Mouse (Mus musculus) hindbrain, embryonic 12.5 days (tissue): Measurements from ENCODE around the gene Eea1. TPM values are rescaled to one million over a fixed set of nuclear protein-coding genes. Genes with fewer than 3 reads are reported as not detected.
"Not testable (repeated sequence)": the region's sequence is repeated elsewhere in the genome, so short reads cannot be mapped to it uniquely, and the experiment has no call there.

ENCODE experiments used
- ATAC-seq: fragments of 200-750 bp; cut with Nextera tagmentation; 2 replicates; pipeline ENCODE4 v1.8.0; 2017; ENCODE audit warnings: moderate TSS enrichment; ENCODE audit not compliant: low FRiP score
- H3K27ac ChIP-seq: fragments of 300-500 bp; sonication (generic); 2 replicates; pipeline ENCODE4 v1.5.1; 2016; ENCODE audit warnings: mild to moderate bottlenecking
- H3K27me3 ChIP-seq: fragments of 300-500 bp; sonication (generic); 2 replicates; pipeline ENCODE4 v1.6.1; 2016; ENCODE audit warnings: mild to moderate bottlenecking
- H3K36me3 ChIP-seq: fragments of 300-500 bp; sonication (generic); 2 replicates; pipeline ENCODE4 v1.6.1; 2016; ENCODE audit warnings: mild to moderate bottlenecking
- H3K4me1 ChIP-seq: fragments of 300-500 bp; sonication (generic); 2 replicates; pipeline ENCODE4 v1.6.1; 2016
- H3K4me2 ChIP-seq: fragments of 300-500 bp; sonication (generic); replicated peaks from 2 replicates; pipeline ENCODE4 v1.6.1; 2016; ENCODE audit warnings: mild to moderate bottlenecking
- H3K4me3 ChIP-seq: fragments of 300-500 bp; sonication (generic); 2 replicates; pipeline ENCODE4 v1.5.1; 2016; ENCODE audit warnings: mild to moderate bottlenecking
- H3K9ac ChIP-seq: fragments of 300-500 bp; sonication (generic); 2 replicates; pipeline ENCODE4 v1.6.1; 2016; ENCODE audit warnings: mild to moderate bottlenecking, moderate library complexity
- H3K9me3 ChIP-seq: fragments of 300-500 bp; sonication (generic); replicated peaks from 2 replicates; pipeline ENCODE4 v1.6.1; 2016; ENCODE audit warnings: mild to moderate bottlenecking
- WGBS: fragments of 180-500 bp; shearing (Covaris S2); methylation state at CpG from one replicate; pipeline ENCODE4 v1.1.7; 2016; 5-methylcytosine and 5-hydroxymethylcytosine counted together
- polyA plus RNA-seq: library from polyadenylated mRNA; unstranded; fragments of >200 nt; fragmentation: Nextera tagmentation; extraction: Ambion mirVana; gene quantifications from 2 replicates; pipeline ENCODE4 v1.2.1, GENCODE M21; 2016

Eea1 gene
- polyA plus RNA-seq, 1 experiment from 2014 or later: 18.7 TPM

GRCm38 (mm10) chr10:96033356-96033984, 93.0 kb downstream of the Eea1 start:
- no peaks in the 10 kb centered on the region for H3K9me3 ChIP-seq
- peak; percentile 73; the same call in 1 of the 2 replicates for ATAC-seq
- no peaks in the 10 kb centered on the region for H3K4me1 ChIP-seq

DNA sequence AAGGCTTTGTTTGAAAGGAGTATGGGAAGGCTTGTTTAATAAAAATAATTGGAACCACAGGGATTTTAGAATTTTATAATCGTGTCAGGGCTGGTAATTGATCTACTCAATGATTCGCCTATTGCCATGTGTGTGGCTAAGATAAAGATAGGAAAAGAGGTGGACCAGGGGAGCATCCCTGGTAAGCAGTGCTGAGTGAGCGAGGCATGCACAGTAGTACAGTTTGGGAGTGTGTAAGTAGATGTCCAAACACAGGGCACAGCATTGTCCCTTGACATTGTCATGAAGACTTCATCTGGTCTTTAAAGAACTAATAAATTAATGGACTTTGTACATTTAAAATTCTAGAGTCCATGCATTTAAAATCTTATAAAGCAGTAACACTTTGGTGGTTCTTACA, 93.7 kb downstream of the Eea1 start:
- WGBS: 79% methylated on average over 3 of the region's 3 CpGs
- Histone ChIP-seq H3K4me3 (no peak overlapping the region), H3K36me3 (peaks cover 6% of the 10 kb centered on the region; the same call in 1 of the 2 replicates), H3K27ac (no peak overlapping the region), H3K27me3 (no peaks in the 10 kb centered on the region), H3K9me3 (no peaks in the 10 kb centered on the region), H3K4me1 (no peaks in the 10 kb centered on the region), H3K4me2 (no peak overlapping the region), H3K9ac (no peak overlapping the region)
- no peak for ATAC-seq

More at GRCm38 (mm10) chr10:96033356-96033984, 93.0 kb downstream of the Eea1 start:
- Histone ChIP-seq H3K36me3 (0 out of 2 replicates have a peak, but pooled peaks cover 3% of the 10 kb centered on the region), H3K4me3 (no peak overlapping the region), H3K9ac (no peak overlapping the region), H3K27ac (no peak overlapping the region), H3K27me3 (no peaks in the 10 kb centered on the region), H3K4me2 (no peak overlapping the region)
- WGBS: 49% methylated on average over 10 of the region's 10 CpGs

GRCm38 (mm10) chr10:96035951-96036350, 95.5 kb downstream of the Eea1 start:
- Histone ChIP-seq H3K9me3 (no peaks in the 10 kb centered on the region), H3K4me1 (no peaks in the 10 kb centered on the region), H3K27ac (no peak overlapping the region), H3K4me2 (no peak overlapping the region), H3K27me3 (no peaks in the 10 kb centered on the region), H3K36me3 (peaks cover 17% of the 10 kb centered on the region), H3K4me3 (no peak overlapping the region), H3K9ac (no peak overlapping the region)
- ATAC-seq: no peak

DNA sequence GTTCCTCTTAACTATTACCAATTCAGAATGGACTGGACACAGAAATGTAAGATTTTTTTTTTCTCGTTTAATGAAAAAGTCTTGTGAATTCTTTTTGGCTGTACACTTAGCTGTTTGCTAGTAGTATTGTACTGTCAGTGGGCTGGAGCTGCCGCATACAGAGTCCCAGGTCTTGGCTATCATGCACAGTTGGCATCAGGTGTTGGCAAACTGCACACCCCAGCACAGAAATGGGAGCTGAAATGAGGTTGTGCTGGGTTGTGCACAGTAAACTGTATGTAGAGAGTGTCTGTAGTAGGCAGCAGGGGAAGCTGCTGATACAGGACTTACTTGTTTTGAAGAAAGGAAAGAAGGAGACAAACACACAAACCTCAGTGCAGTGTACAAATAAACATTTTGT, 103.8 kb downstream of the Eea1 start:
- H3K4me3 ChIP-seq: no peak overlapping the region
- ATAC-seq: no peak
- WGBS: 98% methylated on average over 2 of the region's 2 CpGs

DNA sequence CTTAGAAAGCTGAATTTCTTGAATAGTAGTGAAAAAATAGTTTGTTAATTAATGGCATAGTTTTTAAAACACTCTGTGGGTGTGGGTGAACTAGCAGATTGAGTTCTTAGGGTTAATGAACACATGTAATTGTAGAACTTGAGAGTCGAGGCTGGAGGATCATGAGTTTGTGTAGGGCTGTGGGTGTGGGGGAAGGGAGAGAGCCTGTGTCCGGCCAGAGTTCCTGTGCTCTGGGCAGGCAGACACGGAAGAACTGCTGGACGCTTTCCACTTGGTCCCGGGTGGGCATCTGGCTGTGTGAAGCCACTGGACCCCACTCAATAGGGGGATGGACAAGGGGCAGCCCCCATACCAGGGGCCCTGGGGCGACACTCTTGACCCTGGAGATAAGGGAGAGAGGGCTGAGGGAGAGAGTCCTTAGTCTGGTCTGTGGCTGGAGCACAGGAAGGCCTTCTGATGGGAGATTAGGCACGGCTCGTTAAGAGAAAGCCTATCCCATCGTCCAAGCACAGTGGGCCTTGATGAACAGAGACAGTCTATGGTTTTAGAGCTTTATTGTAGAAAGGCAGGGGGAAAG, 107.6 kb downstream of the Eea1 start:
- Histone ChIP-seq H3K4me2 (no peak overlapping the region), H3K27ac (no peak overlapping the region), H3K36me3 (0 out of 2 replicates have a peak, but pooled peaks cover under 1% of the 10 kb centered on the region), H3K27me3 (no peaks in the 10 kb centered on the region), H3K4me3 (no peak overlapping the region), H3K4me1 (no peaks in the 10 kb centered on the region), H3K9ac (no peak overlapping the region), H3K9me3 (no peaks in the 10 kb centered on the region)
- 50% methylated on average over 9 of the region's 9 CpGs for WGBS
- ATAC-seq: no peak

More for the DNA sequence above, 103.8 kb downstream of the Eea1 start:
- Histone ChIP-seq H3K27me3 (no peaks in the 10 kb centered on the region), H3K36me3 (peaks cover 14% of the 10 kb centered on the region), H3K9ac (no peak overlapping the region), H3K9me3 (no peaks in the 10 kb centered on the region), H3K4me2 (no peak overlapping the region), H3K4me1 (no peaks in the 10 kb centered on the region), H3K27ac (no peak overlapping the region)

GRCm38 (mm10) chr10:96048550-96048949, 108.1 kb downstream of the Eea1 start:
- Histone ChIP-seq H3K36me3 (no peaks in the 10 kb centered on the region), H3K4me2 (no peak overlapping the region), H3K4me1 (no peaks in the 10 kb centered on the region), H3K27ac (no peak overlapping the region), H3K9ac (no peak overlapping the region), H3K9me3 (no peaks in the 10 kb centered on the region), H3K4me3 (no peak overlapping the region), H3K27me3 (no peaks in the 10 kb centered on the region)
- WGBS: 85% methylated on average over 3 of the region's 3 CpGs
- ATAC-seq: no peak

DNA sequence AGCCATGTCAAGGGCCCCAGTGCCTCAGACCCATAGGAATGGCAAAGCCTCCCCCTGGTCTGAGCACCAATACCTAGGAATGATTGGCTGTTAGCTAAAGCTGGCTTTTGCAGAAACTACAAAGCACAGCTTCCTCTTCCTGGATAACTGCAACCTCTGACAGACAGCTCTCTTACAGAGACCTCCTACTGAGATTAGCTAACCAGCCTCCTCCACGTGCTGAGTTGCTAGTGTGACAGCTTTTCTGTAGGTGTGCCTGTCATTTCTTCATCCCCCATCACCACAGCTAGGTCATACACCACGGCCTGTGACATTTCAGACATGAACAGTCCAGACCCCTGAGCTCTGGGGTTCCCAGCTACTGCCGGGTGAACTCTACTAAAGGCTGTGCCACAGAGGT, 126.9 kb downstream of the Eea1 start:
- Histone ChIP-seq H3K4me1 (no peaks in the 10 kb centered on the region; the same call in 1 of the 2 replicates), H3K27me3 (no peaks in the 10 kb centered on the region), H3K9ac (no peak overlapping the region), H3K4me2 (no peak overlapping the region), H3K9me3 (no peaks in the 10 kb centered on the region), H3K27ac (no peak overlapping the region), H3K4me3 (no peak overlapping the region), H3K36me3 (no peaks in the 10 kb centered on the region)
- 38% methylated on average over 3 of the region's 3 CpGs for WGBS
- no peak for ATAC-seq

GRCm38 (mm10) chr10:96074386-96074785, 133.9 kb downstream of the Eea1 start:
- 88% methylated on average over 7 of the region's 7 CpGs for WGBS
- no peak overlapping the region for H3K9ac ChIP-seq
- H3K9me3 ChIP-seq: no peaks in the 10 kb centered on the region
- H3K4me3 ChIP-seq: no peak overlapping the region
- H3K4me2 ChIP-seq: no peak overlapping the region
- no peaks in the 10 kb centered on the region for H3K27me3 ChIP-seq
- ATAC-seq: no peak
- no peaks in the 10 kb centered on the region for H3K36me3 ChIP-seq
- H3K27ac ChIP-seq: no peak overlapping the region
- peaks cover 3% of the 10 kb centered on the region; the same call in 1 of the 2 replicates for H3K4me1 ChIP-seq

DNA sequence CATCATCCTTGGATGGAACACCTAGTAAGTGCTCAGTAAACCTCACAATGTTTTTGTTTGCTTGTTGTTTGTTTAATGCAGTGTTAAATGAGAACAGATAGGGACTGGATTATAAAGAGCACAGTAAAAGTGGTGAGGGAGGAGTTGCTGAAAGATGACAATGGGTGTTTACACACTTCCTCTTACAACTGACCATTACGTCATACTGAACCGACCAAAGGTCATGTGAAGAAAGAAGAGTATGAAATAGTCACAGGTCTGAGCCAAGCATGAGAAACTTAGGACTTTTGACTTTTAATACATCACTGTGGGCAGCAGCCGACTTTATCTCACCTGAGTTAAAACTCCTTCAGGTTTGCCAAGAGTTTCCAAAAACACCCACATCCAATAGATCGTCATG, 135.0 kb downstream of the Eea1 start:
- H3K4me1 ChIP-seq: peaks cover 3% of the 10 kb centered on the region; the same call in 1 of the 2 replicates
- H3K27ac ChIP-seq: no peak overlapping the region
- ATAC-seq: no peak
- H3K9ac ChIP-seq: no peak overlapping the region
- no peaks in the 10 kb centered on the region for H3K36me3 ChIP-seq
- 72% methylated on average over 4 of the region's 4 CpGs for WGBS
- no peak overlapping the region for H3K4me2 ChIP-seq
- H3K4me3 ChIP-seq: no peak overlapping the region
- no peaks in the 10 kb centered on the region for H3K9me3 ChIP-seq
- H3K27me3 ChIP-seq: no peaks in the 10 kb centered on the region

DNA sequence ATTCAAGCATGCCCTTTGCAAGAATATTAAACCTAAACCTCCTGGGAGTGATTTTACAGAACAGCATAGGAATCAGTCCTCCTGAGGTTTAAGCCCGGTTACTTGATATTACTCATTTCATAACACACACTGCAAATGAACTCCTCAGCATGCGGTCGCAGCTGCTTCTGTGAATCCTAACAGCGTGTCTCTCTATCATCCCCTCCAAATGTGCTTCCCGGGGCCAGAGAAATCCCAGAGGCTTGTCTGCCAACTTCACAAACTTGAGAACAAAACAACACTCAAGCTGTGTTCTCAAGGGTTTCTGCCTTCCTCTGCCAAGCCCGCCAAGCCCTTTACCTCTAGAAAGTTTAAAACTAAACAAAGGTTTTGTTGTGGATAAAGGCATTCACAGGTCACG, 135.4 kb downstream of the Eea1 start:
- 19% methylated on average over 7 of the region's 7 CpGs for WGBS
- H3K27ac ChIP-seq: no peak overlapping the region
- H3K4me3 ChIP-seq: no peak overlapping the region
- no peak overlapping the region for H3K9ac ChIP-seq
- H3K9me3 ChIP-seq: no peaks in the 10 kb centered on the region
- H3K36me3 ChIP-seq: no peaks in the 10 kb centered on the region
- H3K4me1 ChIP-seq: peaks cover 3% of the 10 kb centered on the region; the same call in 1 of the 2 replicates
- ATAC-seq: no peak
- H3K4me2 ChIP-seq: no peak overlapping the region
- no peaks in the 10 kb centered on the region for H3K27me3 ChIP-seq

GRCm38 (mm10) chr10:96076461-96076860, 136.0 kb downstream of the Eea1 start:
- Histone ChIP-seq H3K9me3 (no peaks in the 10 kb centered on the region), H3K4me3 (no peak overlapping the region), H3K27ac (no peak overlapping the region), H3K9ac (no peak overlapping the region), H3K4me1 (peaks cover 3% of the 10 kb centered on the region; the same call in 1 of the 2 replicates), H3K4me2 (no peak overlapping the region), H3K36me3 (no peaks in the 10 kb centered on the region), H3K27me3 (no peaks in the 10 kb centered on the region)
- WGBS: 40% methylated on average over 3 of the region's 3 CpGs
- no peak for ATAC-seq

DNA sequence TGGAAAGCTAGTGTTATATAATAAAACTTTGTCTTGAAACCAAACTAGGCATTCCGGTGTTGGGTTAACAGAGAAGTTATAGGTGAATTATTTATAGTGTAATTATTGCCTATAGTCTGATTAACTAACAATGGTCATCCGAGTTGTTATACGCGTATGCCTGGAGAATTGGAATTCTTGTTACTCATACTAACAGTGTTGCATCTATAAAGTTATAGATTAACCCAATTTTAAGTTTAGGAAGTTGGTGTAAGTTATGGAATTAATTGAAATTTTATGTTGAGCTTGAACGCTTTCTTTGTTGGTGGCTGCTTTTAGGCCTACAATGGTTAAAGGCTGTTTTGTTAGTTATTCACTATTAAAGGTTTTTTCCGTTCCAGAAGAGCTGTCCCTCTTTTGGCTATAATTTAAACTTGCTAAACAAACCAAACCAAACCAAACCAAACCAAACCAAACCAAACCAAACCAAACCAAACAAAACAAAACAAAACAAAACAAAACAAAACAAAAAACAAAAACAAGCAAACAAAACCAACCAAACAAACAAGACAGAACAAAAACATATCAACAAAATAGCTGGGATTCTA, 137.1 kb downstream of the Eea1 start:
- H3K4me2 ChIP-seq, H3K9me3 ChIP-seq, H3K27ac ChIP-seq, H3K36me3 ChIP-seq, H3K4me3 ChIP-seq, H3K4me1 ChIP-seq, H3K27me3 ChIP-seq, H3K9ac ChIP-seq: not testable (repeated sequence)
- ATAC-seq: peak; percentile 100
- WGBS: 91% methylated on average over 6 of the region's 6 CpGs

DNA sequence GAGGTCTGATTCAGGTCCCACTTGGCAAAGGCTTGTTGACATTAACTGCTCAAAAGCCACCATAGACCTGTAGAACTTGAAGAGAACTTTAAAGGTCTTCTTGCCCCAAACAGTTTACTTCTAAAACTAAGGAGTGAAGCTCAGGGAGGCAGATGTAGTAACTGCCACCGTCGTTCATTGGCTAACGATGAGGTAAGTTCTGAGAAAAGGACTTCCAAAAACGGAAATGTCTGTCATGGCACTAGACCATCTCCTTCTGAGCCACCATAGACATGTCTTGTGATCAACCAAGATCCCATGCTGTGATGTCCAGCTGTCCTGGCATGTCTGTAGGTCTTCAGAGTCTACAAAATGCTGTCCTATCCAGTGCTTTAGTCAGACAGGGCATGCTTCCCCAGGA, 139.4 kb downstream of the Eea1 start:
- no peak overlapping the region for H3K27ac ChIP-seq
- no peak overlapping the region for H3K4me3 ChIP-seq
- no peaks in the 10 kb centered on the region for H3K36me3 ChIP-seq
- H3K9ac ChIP-seq: no peak overlapping the region
- 98% methylated on average over 4 of the region's 4 CpGs for WGBS
- no peaks in the 10 kb centered on the region for H3K9me3 ChIP-seq
- ATAC-seq: no peak
- H3K27me3 ChIP-seq: no peaks in the 10 kb centered on the region
- peaks cover 3% of the 10 kb centered on the region; the same call in 1 of the 2 replicates for H3K4me1 ChIP-seq
- H3K4me2 ChIP-seq: no peak overlapping the region
